Mouse (Mus musculus) embryonic facial prominence, embryonic 14.5 days (tissue): Measurements from ENCODE around the gene Stxbp6. TPM values are rescaled to one million over a fixed set of nuclear protein-coding genes. Genes with fewer than 3 reads are reported as not detected.

Experiments
- ATAC-seq: fragments of 200-750 bp; cut with Nextera tagmentation; 2 replicates; pipeline ENCODE4 v1.8.0; 2017; ENCODE audit warnings: low read depth, moderate number of reproducible peaks, moderate TSS enrichment
- DNase-seq: peaks from one replicate; pipeline ENCODE4 v3.0.0-alpha.2; 2015; ENCODE audit warnings: low spot score
- H3K27ac ChIP-seq: fragments of 300-500 bp; sonication (generic); replicated peaks from 2 replicates; pipeline ENCODE4 v1.5.1; 2014; ENCODE audit warnings: low read depth, mild to moderate bottlenecking, low read length, moderate library complexity
- H3K27me3 ChIP-seq: fragments of 300-500 bp; sonication (generic); replicated peaks from 2 replicates; pipeline ENCODE4 v1.6.1; 2014; ENCODE audit warnings: low read length; ENCODE audit not compliant: control insufficient read depth, insufficient read depth
- H3K36me3 ChIP-seq: fragments of 300-500 bp; sonication (generic); 2 replicates; pipeline ENCODE4 v1.6.1; 2014; ENCODE audit warnings: low read length, mixed read lengths; ENCODE audit not compliant: control insufficient read depth, insufficient read depth
- H3K4me1 ChIP-seq: fragments of 300-500 bp; sonication (generic); 2 replicates; pipeline ENCODE4 v1.6.1; 2014; ENCODE audit warnings: antibody characterized with exemption, low read length; ENCODE audit not compliant: control insufficient read depth, insufficient read depth
- H3K4me2 ChIP-seq: fragments of 300-500 bp; sonication (generic); 2 replicates; pipeline ENCODE4 v1.6.1; 2014; ENCODE audit warnings: low read depth, mild to moderate bottlenecking, low read length, moderate library complexity, mixed read lengths
- H3K4me3 ChIP-seq: fragments of 300-500 bp; sonication (generic); 2 replicates; pipeline ENCODE4 v1.5.1; 2014; ENCODE audit warnings: low read depth, mild to moderate bottlenecking, low read length
- H3K9ac ChIP-seq: fragments of 300-500 bp; sonication (generic); 2 replicates; pipeline ENCODE4 v1.6.1; 2014; ENCODE audit warnings: low read depth, mild to moderate bottlenecking, low read length, moderate library complexity, mixed read lengths
- H3K9me3 ChIP-seq: fragments of 300-500 bp; sonication (generic); 2 replicates; pipeline ENCODE4 v1.6.1; 2016; ENCODE audit warnings: low read length; ENCODE audit not compliant: control insufficient read depth
- WGBS: fragments of 180-500 bp; shearing (Covaris S2); extraction: QIAGEN DNeasy Blood & Tissue Kit; methylation state at CpG from one replicate; pipeline ENCODE4 v1.1.7; 2014; 5-methylcytosine and 5-hydroxymethylcytosine counted together
- polyA plus RNA-seq: library from polyadenylated mRNA; unstranded; fragments of >200 nt; fragmentation: Nextera tagmentation; extraction: Ambion mirVana; gene quantifications from 2 replicates; pipeline ENCODE4 v1.2.1, GENCODE M21; 2014

Gene Stxbp6
- polyA plus RNA-seq, 1 experiment from 2014 or later: 7.5 TPM

- H3K9me3 ChIP-seq: no peaks in the 10 kb centered on the region
- no peak overlapping the region for H3K4me3 ChIP-seq
- DNase-seq (peak; percentile 73), ATAC-seq (peak; percentile 42)
- peaks cover 18% of the 10 kb centered on the region for H3K4me1 ChIP-seq
- H3K27ac ChIP-seq: peak overlapping the region; percentile 52; the same call in 1 of the 2 replicates
- no peaks in the 10 kb centered on the region for H3K36me3 ChIP-seq
- peak overlapping the region; percentile 46; the same call in 1 of the 2 replicates for H3K9ac ChIP-seq
- H3K4me2 ChIP-seq: peak overlapping the region; percentile 40
- no peaks in the 10 kb centered on the region; the same call in 1 of the 2 replicates for H3K27me3 ChIP-seq
- WGBS: 23% methylated on average over 11 of the region's 11 CpGs
Observed at GRCm38 (mm10) chr12:45067047-45067685, 7.3 kb downstream of the Stxbp6 start.

- 77% methylated on average over 5 of the region's 5 CpGs for WGBS
- Histone ChIP-seq H3K9me3 (no peaks in the 10 kb centered on the region), H3K4me3 (no peak overlapping the region), H3K27me3 (no peaks in the 10 kb centered on the region), H3K4me1 (peaks cover 12% of the 10 kb centered on the region), H3K27ac (no peak overlapping the region), H3K4me2 (no peak overlapping the region), H3K36me3 (no peaks in the 10 kb centered on the region), H3K9ac (no peak overlapping the region)
- no peak for ATAC-seq
- no peak for DNase-seq
Observed at GRCm38 (mm10) chr12:45063606-45064005, 10.9 kb downstream of the Stxbp6 start.

GRCm38 (mm10) chr12:45061336-45061735, 13.2 kb downstream of the Stxbp6 start:
- DNase-seq: no peak
- Histone ChIP-seq H3K27ac (no peak overlapping the region), H3K4me1 (no peaks in the 10 kb centered on the region), H3K9me3 (no peaks in the 10 kb centered on the region), H3K4me3 (no peak overlapping the region), H3K9ac (no peak overlapping the region), H3K27me3 (no peaks in the 10 kb centered on the region), H3K4me2 (no peak overlapping the region), H3K36me3 (no peaks in the 10 kb centered on the region)
- WGBS: 65% methylated on average over 5 of the region's 5 CpGs
- ATAC-seq: no peak

GRCm38 (mm10) chr12:45060804-45061203, 13.7 kb downstream of the Stxbp6 start:
- ATAC-seq: no peak
- 72% methylated on average over 6 of the region's 6 CpGs for WGBS

GRCm38 (mm10) chr12:45058007-45058406, 16.5 kb downstream of the Stxbp6 start:
- no peak for DNase-seq
- Histone ChIP-seq H3K4me1 (no peaks in the 10 kb centered on the region), H3K9me3 (no peaks in the 10 kb centered on the region), H3K27ac (no peak overlapping the region), H3K9ac (no peak overlapping the region), H3K4me2 (no peak overlapping the region), H3K4me3 (no peak overlapping the region), H3K36me3 (no peaks in the 10 kb centered on the region), H3K27me3 (no peaks in the 10 kb centered on the region)
- no peak for ATAC-seq
- WGBS: 66% methylated on average over 3 of the region's 3 CpGs

More at GRCm38 (mm10) chr12:45060804-45061203, 13.7 kb downstream of the Stxbp6 start:
- H3K9ac ChIP-seq: no peak overlapping the region
- H3K36me3 ChIP-seq: no peaks in the 10 kb centered on the region
- no peaks in the 10 kb centered on the region for H3K9me3 ChIP-seq
- no peak overlapping the region for H3K4me3 ChIP-seq
- H3K27me3 ChIP-seq: no peaks in the 10 kb centered on the region
- H3K4me1 ChIP-seq: no peaks in the 10 kb centered on the region
- no peak for DNase-seq
- H3K27ac ChIP-seq: no peak overlapping the region
- no peak overlapping the region for H3K4me2 ChIP-seq

- H3K27me3 ChIP-seq: no peaks in the 10 kb centered on the region
- H3K4me1 ChIP-seq: no peaks in the 10 kb centered on the region
- 78% methylated on average over 3 of the region's 3 CpGs for WGBS
- H3K36me3 ChIP-seq: no peaks in the 10 kb centered on the region
- H3K27ac ChIP-seq: no peak overlapping the region
- DNase-seq (no peak), ATAC-seq (no peak)
- no peak overlapping the region for H3K4me3 ChIP-seq
- no peak overlapping the region for H3K4me2 ChIP-seq
- H3K9ac ChIP-seq: no peak overlapping the region
- H3K9me3 ChIP-seq: no peaks in the 10 kb centered on the region
Observed at GRCm38 (mm10) chr12:45056372-45056771, 18.1 kb downstream of the Stxbp6 start.

- no peak overlapping the region for H3K4me2 ChIP-seq
- no peaks in the 10 kb centered on the region for H3K36me3 ChIP-seq
- WGBS: 85% methylated on average over 5 of the region's 5 CpGs
- H3K27ac ChIP-seq: no peak overlapping the region
- no peak for DNase-seq
- H3K27me3 ChIP-seq: no peaks in the 10 kb centered on the region
- H3K9me3 ChIP-seq: no peaks in the 10 kb centered on the region
- H3K9ac ChIP-seq: no peak overlapping the region
- H3K4me1 ChIP-seq: no peaks in the 10 kb centered on the region
- H3K4me3 ChIP-seq: no peak overlapping the region
- ATAC-seq: no peak
Observed at GRCm38 (mm10) chr12:45053319-45053718, 21.2 kb downstream of the Stxbp6 start.

- DNase-seq (no peak), ATAC-seq (no peak)
- H3K9me3 ChIP-seq: no peaks in the 10 kb centered on the region
- H3K4me2 ChIP-seq: no peak overlapping the region
- H3K27me3 ChIP-seq: no peaks in the 10 kb centered on the region
- WGBS: 85% methylated on average over 5 of the region's 5 CpGs
- H3K9ac ChIP-seq: no peak overlapping the region
- H3K36me3 ChIP-seq: no peaks in the 10 kb centered on the region
- H3K4me3 ChIP-seq: no peak overlapping the region
- H3K27ac ChIP-seq: no peak overlapping the region
- no peaks in the 10 kb centered on the region for H3K4me1 ChIP-seq
Observed at GRCm38 (mm10) chr12:45052860-45053259, 21.6 kb downstream of the Stxbp6 start.

GRCm38 (mm10) chr12:45049894-45050293, 24.6 kb downstream of the Stxbp6 start:
- Histone ChIP-seq H3K4me1 (no peaks in the 10 kb centered on the region; the same call in 1 of the 2 replicates), H3K4me3 (no peak overlapping the region), H3K27me3 (no peaks in the 10 kb centered on the region), H3K4me2 (no peak overlapping the region), H3K36me3 (no peaks in the 10 kb centered on the region), H3K9ac (no peak overlapping the region), H3K9me3 (no peaks in the 10 kb centered on the region), H3K27ac (no peak overlapping the region)
- WGBS: 77% methylated on average over 9 of the region's 9 CpGs
- DNase-seq (no peak), ATAC-seq (no peak)
